Mouse (Mus musculus) cerebellum, adult 11-12 months (tissue): ENCODE measurements around the gene Rora.

Experiments used
- DNase-seq: peaks from one replicate; pipeline ENCODE4 v3.0.0; 2022

Rora gene

DNA sequence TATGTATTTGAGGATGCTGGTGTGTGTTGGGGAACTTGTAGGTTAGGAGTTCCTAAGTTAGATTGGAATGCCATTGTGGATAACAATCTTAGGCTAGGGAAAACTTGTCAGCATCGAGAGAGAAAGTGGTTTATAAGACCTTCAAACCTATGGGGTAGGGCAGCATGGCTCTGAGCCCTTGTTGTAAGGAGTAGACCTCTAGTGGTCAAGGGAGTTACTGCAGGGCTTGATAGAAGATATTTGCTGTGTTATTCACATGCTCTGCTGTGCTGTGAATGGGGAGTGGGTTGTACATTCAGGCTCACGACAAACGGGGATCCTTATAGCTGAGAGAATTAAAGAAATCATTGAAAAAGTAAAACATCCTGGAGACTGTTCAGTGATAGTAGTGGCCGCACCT lies 35.8 kb downstream of the Rora start:
- no peak for DNase-seq

DNA sequence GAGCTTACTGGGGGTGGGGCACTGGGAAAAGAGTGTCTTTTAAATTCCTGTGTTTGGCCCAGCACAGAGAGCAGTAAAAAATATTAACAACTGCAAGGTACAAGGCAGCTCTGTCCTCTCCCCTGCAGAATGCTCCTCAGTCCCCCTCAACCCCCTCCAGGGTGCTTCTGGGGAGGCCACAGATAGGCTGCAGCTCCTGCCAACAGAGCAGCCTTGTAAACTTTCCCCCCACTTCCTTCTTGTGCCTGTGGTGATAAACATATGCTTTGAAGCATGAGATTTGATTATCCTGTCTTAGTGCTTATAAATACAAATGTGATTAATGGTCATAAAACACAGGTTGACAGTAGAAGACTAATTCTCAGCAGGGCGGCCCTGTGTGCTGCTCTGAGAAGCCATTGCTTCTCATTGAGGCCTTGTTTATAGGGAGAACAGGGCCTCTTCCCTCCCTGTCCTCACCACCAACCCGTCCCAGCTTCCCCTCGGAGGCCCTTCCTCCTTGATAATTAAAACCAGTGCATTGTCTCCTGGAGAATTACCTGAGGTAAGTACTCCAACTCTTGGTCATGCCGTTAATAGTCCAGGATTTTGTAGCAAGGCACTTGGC lies 41.4 kb downstream of the Rora start:
- DNase-seq: no peak

DNA sequence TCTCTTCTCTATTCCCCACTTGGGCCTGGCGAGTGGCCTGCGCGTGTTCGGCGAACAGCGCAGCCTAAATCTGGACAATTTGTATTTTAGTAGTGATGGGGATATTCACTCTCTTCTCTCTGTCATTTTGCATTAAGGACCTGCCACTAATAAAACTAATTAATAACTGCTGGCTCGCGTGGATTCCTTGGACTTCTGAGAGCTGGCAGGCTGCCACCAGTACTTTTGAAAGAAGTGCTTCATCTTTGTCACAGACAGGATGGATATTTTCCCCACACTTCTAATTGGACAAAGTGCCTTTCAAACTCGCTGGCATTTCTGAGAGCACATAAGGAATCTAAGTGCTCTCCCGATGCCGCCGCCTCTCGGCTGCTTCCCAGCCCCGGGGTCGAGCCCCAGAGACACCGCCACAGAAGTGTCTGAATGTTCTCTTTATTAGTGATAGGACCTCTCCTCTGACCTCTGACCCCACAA lies 41.9 kb downstream of the Rora start:
- no peak for DNase-seq

DNA sequence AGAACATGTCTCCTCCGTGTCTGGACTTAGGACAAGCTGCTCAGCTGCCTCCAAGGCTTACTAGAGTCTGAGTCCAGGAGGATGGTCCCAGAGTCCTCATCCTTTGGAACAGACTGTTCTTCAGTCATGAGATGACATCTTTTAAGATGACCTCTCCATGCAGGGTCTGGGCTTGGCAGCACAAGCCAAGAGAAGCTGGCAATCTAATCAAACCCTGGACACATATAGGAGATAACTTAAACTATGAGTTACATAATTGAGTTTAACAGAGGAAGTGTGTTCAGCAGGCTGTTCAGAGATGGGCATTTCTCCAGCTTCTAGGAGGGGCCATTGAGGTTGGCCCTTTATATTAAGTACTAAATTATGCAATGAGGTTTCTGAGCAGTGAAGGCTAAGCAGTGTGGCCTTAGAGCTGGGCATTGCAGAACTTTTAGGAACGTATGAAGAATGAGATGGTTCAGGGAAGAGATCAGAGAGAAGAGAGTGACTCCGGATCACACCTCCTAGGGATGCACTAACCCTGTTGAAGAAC lies 42.9 kb downstream of the Rora start:
- no peak for DNase-seq

DNA sequence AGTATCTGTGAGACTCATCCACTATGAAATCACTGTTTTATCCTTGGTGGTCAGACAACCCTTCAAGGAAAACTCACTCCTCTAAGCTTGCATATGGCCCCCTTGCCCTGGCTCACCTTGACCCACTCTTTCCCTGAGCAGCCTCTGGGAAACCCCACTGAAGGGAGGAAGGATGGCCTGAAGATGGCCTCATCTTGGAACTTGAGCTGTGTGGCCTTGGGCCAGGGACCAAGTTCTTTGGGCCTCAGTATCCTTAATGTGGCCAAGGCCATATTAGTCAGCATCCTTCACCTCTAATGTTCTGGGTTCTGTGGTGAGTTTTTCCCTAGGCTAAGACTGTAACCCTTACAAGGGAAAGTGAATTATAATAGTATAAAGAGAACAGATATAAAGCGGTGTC lies 45.8 kb downstream of the Rora start:
- no peak for DNase-seq

DNA sequence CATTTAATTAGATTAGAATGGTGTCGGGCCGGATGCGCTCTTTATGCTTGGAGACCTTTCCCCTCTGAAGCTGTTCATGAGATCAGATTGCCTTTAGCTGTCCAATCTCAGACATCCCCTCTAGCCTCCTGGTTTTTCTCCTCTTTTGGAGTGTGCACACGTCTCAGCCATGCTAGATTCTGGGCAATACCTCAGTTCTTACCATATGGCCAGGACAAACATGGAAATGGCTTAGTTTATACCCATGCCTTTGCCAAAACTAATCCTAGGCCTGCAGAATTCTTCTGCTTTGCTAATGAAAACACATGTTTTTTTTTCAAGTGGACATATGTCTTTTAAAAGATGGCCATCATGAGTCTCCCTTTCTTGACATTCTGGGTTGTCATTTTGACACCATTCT lies 46.3 kb downstream of the Rora start:
- DNase-seq: no peak

DNA sequence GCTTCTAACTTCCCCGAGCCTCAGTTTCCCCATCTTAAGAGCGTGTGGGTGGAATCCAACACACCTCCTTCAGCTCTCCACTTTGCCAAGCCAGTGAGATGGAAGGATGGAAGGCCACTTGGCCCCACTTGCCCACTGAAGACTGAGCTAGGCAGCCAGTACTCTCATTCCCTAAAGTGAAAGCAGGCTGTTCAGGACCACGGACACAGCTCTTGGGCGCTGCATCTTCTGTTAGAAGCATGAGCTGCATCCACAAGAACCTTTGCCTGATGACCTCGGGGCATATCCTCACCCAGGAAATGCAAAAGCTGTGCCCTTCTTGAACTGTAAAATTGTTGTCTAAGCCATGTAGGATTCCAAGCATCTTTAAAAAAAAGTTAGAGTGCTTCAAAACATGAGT lies 54.0 kb downstream of the Rora start:
- DNase-seq: no peak

DNA sequence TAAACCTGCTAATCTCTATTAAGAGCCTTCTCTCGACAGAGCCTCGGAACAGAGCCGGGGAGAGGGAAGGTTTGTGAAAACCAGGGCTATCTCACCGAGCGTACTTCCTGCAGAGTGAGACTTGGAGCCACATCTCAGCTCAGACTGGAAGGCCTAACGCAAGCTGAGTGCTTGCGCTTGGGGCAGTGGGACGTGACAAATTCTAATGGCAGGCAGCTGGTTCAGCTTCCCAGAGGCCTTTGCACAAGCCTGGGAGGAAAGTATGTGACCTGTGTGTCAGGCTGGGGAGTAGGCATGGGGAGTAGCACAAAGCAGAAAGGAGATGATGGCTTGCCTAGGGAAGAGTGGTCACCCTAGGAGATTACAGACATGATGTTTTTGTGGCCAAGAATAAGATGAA lies 55.6 kb downstream of the Rora start:
- DNase-seq: no peak

DNA sequence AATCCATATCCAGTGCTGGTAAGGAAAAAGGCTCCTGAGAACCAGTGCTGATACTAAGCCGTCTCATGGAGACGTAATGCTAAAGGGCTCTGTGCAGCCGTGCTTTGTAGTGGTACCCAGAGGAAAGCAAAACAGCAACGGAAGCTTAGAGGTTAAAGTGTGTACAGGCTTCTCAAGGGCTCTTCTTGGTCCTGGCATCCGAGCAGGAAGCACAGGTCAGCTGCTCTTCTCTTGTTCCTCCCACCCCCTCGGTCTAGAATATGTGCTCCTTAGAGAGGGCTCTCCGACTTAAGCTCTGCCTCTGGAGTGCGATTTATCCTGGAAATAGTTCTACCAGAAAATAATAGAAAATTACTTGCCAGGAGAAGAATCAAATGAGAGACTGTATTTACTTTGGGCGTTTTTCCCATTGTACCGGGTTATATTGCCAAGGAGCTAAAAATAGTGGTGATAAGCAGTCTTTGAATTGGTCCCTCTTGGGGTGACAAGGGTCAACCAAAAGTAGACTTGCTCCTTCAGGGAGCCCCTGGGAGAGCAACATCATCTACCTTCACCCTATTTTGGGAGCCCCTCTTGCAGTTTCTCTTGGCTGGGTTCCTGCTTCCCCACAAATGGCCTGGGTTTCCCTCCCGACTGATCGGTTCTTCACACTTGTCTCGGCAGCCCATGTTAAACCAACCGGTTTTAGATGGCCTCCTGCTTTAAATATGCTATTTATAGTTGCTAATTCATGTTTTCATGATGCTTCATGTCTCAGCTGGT lies 57.5 kb downstream of the Rora start:
- DNase-seq: no peak

DNA sequence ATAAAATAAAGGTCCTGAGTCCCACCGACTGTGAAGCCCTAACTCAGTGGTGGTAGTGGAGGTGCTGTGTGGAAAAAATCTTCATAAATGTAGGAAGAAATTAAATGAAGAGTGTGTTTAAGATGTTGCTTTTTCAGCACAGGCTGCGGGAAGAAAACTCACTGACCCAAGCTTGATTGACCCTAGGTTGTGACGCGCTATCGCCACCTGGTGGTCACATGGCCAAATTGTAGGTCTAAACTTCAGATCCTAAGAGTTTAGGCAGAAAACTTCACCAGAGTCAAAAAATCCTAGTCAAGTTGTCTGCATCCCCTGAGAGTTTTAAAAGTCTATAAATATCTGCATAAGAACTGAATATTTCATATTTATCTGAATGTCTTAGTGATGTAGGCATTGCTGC lies 63.4 kb downstream of the Rora start:
- DNase-seq: no peak

DNA sequence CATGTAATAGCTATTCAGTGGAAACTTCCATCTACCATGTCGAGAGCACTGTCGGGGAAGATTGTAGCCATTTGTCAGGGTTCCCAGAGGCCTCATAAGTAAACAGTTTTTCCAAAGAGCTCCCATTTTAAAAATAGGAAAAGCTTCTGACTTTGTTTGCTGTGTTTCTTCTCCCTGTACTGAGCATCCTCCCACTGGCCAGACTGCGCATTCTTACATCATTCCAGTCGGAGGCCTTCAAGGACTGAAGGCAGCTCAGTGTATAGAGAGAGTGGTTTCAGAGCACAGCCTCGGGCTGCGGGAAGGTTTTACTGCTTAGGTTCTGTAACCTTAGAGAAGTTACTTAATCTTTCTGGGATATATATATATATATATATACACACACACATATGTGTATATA lies 64.8 kb downstream of the Rora start:
- no peak for DNase-seq

DNA sequence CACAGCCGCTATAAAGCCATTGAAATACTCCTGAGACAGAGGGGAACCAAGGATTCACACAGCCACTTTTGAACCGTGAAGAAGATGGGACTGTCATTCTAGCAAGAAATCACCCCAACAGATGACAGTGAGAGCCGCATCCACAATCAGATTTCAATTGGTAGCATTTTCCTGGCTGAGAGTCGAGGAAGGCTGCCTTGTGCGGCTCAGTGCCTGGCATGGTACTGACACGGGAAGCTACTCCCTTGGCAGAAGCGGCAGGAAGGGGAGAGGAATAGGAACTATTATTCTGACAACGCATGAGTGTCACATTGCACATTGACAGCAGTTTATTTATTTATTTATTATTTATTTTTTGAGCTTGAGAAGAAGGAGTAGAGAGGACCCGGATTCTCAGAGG lies 65.7 kb downstream of the Rora start:
- DNase-seq: no peak

DNA sequence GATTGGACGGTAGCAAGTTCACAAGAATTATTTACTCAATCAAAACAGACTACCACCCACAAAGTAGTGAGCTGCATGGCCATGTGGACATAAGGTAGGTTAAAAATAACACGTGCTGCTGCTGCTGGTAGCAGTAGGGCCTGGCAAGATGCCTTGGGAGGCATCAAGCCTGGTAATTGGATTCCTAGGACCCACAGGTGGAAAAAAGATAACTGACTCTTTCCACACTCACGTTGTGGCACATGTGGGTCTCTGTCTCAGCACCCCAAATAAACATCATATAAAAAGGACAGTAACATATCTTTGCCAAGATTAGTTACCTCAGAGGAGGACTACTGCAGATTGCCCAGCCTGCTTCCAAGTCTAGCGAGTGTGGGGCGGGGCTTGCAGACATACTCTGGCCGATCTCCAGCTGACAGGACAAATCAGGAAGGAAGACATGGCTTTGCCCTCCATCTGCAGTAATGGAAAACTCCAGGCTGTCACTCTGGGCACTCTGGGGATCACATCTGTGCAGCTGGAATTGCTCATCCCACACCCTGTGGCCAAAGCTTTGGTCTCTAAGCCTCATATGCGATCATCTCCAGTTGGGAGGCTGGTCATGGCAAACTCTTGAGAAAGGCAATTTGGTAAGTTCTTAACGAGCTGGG lies 71.2 kb downstream of the Rora start:
- peak; percentile 83 for DNase-seq

DNA sequence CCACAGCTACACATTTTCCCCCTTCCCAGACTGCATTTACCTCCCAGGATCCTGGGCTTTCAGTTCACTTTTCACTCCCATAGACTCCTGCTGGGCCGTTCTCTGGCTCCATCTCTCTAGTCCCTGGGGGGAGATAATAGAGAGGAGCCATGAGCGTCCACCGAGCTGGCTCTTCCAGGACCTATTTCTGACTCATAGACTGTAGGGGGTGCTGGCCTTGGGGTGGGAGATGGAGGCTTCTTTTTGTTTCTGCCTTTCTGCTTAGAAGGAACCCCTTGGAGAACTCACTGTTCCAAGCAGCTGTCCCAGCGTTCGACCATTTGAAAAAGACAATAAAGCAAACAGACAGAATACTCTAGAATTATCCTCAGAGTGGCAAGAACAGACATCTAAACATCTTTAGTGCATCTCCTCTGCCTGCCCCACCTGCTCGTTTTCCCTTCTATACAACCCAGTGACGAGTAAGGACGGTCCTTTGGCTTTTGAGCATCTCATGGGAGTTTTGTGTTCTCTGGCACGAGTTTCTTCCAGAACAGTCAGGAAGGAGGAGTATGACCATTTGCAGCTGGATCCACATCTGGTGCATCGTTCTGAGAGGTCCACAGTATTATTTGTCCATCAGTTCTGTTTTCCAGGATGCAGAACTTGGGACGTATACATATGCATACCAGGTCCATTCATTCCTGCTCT lies 73.7 kb downstream of the Rora start:
- no peak for DNase-seq

DNA sequence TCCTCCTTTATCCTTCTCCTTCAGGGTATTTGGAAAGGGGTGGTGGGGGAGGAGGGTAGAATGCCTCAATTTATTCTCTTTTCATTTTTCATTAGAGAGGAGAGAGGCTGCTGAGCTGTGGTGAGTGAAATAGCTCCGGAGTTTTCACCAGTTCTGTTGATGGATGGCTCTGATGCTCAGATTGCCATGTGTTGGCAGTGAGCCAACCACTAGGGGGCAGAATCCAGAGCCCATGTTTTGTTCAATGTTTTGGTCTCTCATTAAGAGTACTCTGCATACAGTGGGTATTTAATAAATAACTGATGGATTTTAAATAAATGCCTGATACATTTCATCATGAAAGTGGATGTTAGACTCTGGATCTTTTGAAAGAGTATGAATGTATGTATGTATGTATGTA lies 77.9 kb downstream of the Rora start:
- no peak for DNase-seq

DNA sequence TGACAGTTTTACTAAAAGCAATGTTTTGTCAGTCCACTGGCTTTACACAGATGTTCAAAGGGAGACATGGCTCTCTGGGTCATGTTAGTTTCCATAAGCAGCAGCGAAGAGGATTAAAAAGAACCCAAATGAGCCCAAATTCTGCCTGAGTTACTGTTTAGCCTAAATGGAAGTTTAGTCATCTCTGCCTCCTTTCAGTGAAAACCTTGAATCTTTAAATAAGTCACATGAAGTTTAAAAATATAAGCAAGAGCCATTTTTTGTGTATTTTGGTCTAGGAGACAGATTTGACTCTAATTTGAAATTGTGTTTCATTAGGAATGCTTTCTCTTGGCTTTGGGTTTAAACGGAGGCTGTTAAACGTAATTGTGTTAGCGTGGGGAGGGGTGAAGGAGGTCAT lies 79.3 kb downstream of the Rora start:
- DNase-seq: no peak

DNA sequence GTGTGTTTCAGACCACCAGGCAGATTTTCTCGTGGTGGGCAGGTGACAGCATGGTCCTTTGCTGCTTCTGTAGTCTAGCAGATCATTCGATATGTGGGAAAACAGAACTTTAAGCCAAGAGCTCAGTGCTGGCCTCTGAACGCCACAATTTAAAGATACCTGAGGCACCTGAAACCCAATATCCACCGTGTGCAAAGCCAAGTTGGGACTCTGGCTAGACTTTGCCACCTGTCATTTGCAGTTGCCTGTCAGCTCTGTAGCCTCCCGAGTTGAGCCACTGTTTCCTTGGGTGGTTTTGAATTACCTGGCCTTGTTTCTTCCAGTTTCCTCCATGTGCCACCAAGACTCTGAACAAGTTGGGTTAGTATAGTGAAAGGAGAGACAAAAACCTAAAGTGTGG lies 82.3 kb downstream of the Rora start:
- no peak for DNase-seq

DNA sequence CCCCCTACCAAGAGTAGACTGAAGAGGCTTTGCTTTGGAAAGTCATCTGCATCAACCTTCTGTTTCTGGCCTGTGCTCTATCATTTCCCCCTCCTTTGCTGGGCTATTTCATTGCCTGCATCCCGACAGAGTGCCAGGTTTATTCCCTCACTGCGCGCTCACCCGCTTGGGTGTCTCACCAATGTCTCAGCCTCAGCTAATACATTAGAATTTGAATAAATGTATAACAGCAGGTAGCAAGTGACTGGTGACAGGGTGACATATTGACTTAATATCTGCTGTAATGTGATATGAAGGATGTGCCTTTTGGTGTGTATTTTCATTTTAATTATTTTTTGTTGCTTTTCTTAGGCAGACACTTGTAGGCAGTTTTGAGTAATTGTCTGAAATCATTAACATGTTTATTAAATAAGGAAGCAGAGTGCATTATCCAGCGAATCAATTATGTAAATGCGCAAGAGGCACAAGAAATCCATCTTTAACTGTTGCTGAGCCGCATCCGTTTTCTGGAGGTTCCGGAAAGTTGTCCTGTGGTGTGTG lies 83.7 kb downstream of the Rora start:
- DNase-seq: no peak

DNA sequence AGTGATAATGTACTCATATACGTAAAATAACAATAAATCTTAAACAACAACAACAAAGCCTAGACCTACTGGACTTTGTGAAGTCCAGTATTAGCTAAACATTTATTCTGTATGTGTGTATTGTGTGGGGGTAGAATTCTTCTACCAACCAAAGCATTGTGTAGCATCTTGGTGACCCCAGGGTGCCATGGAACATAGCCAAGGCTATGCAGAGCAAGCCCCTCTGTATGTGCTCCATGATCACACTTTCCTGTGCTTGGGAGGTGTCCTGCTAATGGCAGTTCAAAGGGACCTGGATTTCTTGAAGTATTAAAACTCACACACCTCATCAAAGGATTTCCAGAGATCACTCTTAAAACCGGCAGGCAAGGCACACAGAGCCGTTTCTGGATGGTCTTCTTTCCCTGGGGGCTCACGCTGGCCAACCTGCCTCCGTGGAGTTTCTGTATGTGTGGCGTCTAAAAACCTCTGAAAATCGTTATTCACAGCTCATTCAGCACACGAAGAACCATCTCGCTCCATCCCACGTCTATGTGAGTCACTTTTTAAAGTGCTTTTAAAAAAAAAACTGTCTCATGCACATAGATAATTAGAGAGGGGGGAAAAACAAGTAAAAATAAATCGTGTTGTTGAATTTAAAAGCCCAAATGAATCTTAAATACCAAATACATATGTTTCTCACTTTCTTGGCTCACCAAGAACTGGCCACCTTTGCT lies 92.5 kb downstream of the Rora start:
- DNase-seq: no peak

DNA sequence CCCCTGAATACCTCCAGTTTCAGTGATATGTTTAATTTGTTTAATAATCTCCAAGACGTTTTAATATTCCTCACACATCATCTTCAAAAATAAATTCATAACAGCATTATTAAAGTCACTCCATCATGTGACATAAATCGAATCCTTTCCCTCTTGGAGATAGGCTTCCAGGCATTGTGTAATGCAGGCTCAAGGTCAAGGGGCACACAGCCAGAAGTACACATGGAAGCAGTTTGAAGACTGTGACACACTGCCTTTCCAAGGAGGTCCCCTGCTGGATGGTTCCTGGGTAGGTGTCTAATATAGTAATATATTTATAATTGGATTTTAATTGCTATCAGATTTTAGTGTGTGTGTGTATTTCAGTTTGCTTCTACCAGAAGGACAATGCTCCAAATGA lies 103.4 kb downstream of the Rora start:
- DNase-seq: no peak

DNA sequence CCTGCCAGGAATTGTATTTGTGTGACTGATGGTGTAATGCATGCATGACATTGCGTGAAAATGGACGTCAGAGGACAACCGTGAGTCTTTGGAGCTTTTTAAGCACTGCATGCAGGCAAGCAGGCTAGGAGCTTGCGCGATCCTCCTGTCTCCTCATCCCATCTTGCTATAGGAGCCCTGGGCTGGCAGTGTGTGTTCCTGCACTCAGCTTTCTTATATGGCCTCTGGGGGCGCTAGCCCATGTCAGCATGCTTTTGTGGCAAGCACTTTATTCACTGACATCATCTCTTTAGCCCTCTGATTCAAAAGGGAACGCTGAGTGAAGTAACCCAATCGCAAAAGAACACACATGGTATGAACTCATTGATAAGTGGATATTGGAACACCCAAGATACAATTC lies 105.7 kb downstream of the Rora start:
- DNase-seq: no peak

DNA sequence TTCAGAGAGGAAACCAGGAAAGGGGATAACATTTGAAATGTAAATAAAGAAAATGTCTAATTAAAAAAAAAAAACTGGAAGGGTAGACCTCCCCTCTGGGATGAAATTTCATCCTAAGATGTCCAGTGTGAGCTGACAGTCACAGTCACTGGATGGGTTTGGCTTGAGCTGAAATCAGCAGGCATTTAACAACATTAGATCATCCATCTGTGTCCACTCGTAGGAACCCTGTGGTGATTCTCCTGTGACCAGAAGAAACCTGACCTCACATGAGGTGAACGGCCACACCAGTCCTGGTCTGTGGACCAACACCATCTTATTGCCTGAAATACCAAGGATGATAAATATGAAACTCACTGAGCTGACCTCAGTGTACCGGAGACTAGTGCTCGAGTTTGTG lies 106.7 kb downstream of the Rora start:
- DNase-seq: peak; percentile 34

DNA sequence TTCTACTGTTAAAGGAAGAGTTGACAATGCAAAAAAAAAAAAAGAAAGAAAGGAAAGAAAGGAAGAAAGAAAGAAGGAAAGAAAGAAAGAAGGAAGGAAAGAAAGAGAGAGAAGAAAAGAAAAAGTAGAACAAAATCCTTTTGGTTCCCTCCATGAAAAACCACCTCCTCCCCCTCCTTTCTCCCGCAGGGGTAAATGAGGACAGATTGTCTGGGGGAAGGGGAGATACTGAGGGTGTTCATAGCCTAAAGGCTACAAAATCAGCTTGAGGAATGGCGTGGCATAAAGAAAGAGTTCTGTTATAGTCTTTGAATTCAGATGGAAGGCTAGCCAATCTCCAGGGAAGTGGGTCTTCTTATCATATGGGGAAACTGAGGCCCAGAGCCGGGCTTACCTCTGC lies 107.3 kb downstream of the Rora start:
- DNase-seq: no peak
